Mouse (Mus musculus) urinary bladder, postnatal 36 days (tissue): ENCODE measurements at regions not wholly inside any gene's neighbourhood (a gene's known extent, or its start where the extent isn't known, plus 50 kb on each side); places are given as distances from the start of the nearest gene placed in this dataset.

Experiments
- DNase-seq, 2 experiments: peaks; one replicate each; pipeline ENCODE4 v3.0.0; 2022; ENCODE audit warnings: low spot score in 2 of 2, mixed read lengths in 1 of 2

GRCm38 (mm10) chr11:7348601-7349000 lies 134.9 kb upstream of the Igfbp3 start:
- no peak for DNase-seq

- no peak for DNase-seq
Observed at GRCm38 (mm10) chr11:7337826-7338225, 124.1 kb upstream of the Igfbp3 start.

- DNase-seq = no peak
Observed at GRCm38 (mm10) chr11:7317409-7317970, 103.8 kb upstream of the Igfbp3 start.

GRCm38 (mm10) chr11:7296252-7296651 lies 82.5 kb upstream of the Igfbp3 start:
- DNase-seq = no peak

GRCm38 (mm10) chr11:7289242-7289938 lies 75.7 kb upstream of the Igfbp3 start:
- no peak for DNase-seq

- DNase-seq = no peak
Observed at GRCm38 (mm10) chr11:7284836-7285490, 71.2 kb upstream of the Igfbp3 start.

GRCm38 (mm10) chr11:7282981-7283380 lies 69.3 kb upstream of the Igfbp3 start:
- DNase-seq = no peak

- no peak for DNase-seq
Observed at GRCm38 (mm10) chr11:7282188-7282587, 68.5 kb upstream of the Igfbp3 start.

- DNase-seq = no peak
Observed at GRCm38 (mm10) chr11:7281656-7282055, 67.9 kb upstream of the Igfbp3 start.

- no peak for DNase-seq
Observed at GRCm38 (mm10) chr11:7279891-7280290, 66.2 kb upstream of the Igfbp3 start.

- DNase-seq = no peak
Observed at GRCm38 (mm10) chr11:7272543-7272942, 58.8 kb upstream of the Igfbp3 start.

- DNase-seq = no peak
Observed at GRCm38 (mm10) chr11:7270916-7271315, 57.2 kb upstream of the Igfbp3 start.

GRCm38 (mm10) chr11:7263971-7264370 lies 50.2 kb upstream of the Igfbp3 start:
- DNase-seq = no peak
